Mouse (Mus musculus) cortical plate, adult 2 months (tissue): ENCODE data around the gene Sp7.

Experiments
- CTCF ChIP-seq: fragments of 200-500 bp; IDR thresholded peaks from 2 replicates; pipeline ENCODE4 v1.5.1; 2011; ENCODE audit warnings: mild to moderate bottlenecking, control low read depth, low read length; ENCODE audit not compliant: insufficient read depth; ENCODE audit errors: extremely low read depth
- POLR2A ChIP-seq: fragments of 200-500 bp; IDR thresholded peaks from 2 replicates; pipeline ENCODE4 v1.6.1; 2011; ENCODE audit warnings: mild to moderate bottlenecking, low read length, control low read depth; ENCODE audit not compliant: insufficient read depth; ENCODE audit errors: extremely low read depth

DNA sequence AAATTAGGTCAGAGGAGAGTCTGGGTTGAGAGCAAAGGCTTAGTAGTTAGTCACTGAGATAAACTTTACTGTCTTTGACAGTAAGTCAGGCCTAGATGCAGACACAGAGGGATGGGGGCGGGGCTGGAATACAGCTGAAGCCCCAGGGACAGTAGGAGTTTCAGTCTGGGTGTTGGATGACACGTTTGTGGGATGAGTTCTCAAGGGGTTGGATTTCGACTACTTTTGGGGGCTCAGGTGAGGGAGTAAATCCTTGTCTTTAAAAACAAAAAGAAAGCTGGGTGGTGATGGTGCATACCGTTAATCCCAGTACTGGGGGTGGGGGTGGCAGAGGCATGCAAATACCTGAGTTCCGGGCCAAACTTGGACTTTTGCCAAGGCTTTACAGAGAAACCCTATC lies 31.6 kb upstream of the Sp7 start:
- no peak for TF ChIP-seq CTCF
- TF ChIP-seq POLR2A: no peak
